Mouse (Mus musculus) heart, embryonic 15.5 days (tissue): ENCODE results near the gene Lyz2. TPM values are rescaled to one million over a fixed set of nuclear protein-coding genes. Genes with fewer than 3 reads are reported as not detected.

Experiments
- ATAC-seq: fragments of 200-750 bp; cut with Nextera tagmentation; replicated peaks from 2 replicates; pipeline ENCODE4 v1.8.0; 2017; ENCODE audit warnings: low read depth, moderate TSS enrichment; ENCODE audit not compliant: insufficient number of reproducible peaks, insufficient read depth, low FRiP score
- H3K27ac ChIP-seq: fragments of 300-500 bp; sonication (generic); 2 replicates; pipeline ENCODE4 v1.5.1; 2015; ENCODE audit warnings: mild to moderate bottlenecking, inconsistent platforms
- H3K27me3 ChIP-seq: fragments of 300-500 bp; sonication (generic); 2 replicates; pipeline ENCODE4 v1.6.1; 2015; ENCODE audit warnings: inconsistent platforms
- H3K36me3 ChIP-seq: fragments of 300-500 bp; sonication (generic); 2 replicates; pipeline ENCODE4 v1.6.1; 2015; ENCODE audit warnings: mild to moderate bottlenecking, inconsistent platforms
- H3K4me1 ChIP-seq: fragments of 300-500 bp; sonication (generic); replicated peaks from 2 replicates; pipeline ENCODE4 v1.6.1; 2015; ENCODE audit warnings: inconsistent platforms
- H3K4me2 ChIP-seq: fragments of 300-500 bp; sonication (generic); 2 replicates; pipeline ENCODE4 v1.6.1; 2015; ENCODE audit warnings: inconsistent platforms, mild to moderate bottlenecking, moderate library complexity
- H3K4me3 ChIP-seq: fragments of 300-500 bp; sonication (generic); 2 replicates; pipeline ENCODE4 v1.5.1; 2015; ENCODE audit warnings: mild to moderate bottlenecking, inconsistent platforms
- H3K9ac ChIP-seq: fragments of 300-500 bp; sonication (generic); 2 replicates; pipeline ENCODE4 v1.6.1; 2015; ENCODE audit warnings: mild to moderate bottlenecking, inconsistent platforms
- H3K9me3 ChIP-seq: fragments of 300-500 bp; sonication (generic); replicated peaks from 2 replicates; pipeline ENCODE4 v1.6.1; 2016; ENCODE audit warnings: inconsistent platforms
- WGBS: fragments of 180-500 bp; shearing (Covaris S2); methylation state at CpG from one replicate; pipeline ENCODE4 v1.1.7; 2015; ENCODE audit warnings: mixed read lengths; 5-methylcytosine and 5-hydroxymethylcytosine counted together
- polyA plus RNA-seq: library from polyadenylated mRNA; unstranded; fragments of >200 nt; fragmentation: Nextera tagmentation; extraction: Ambion mirVana; gene quantifications from 2 replicates; pipeline ENCODE4 v1.2.1, GENCODE M21; 2015

Lyz2 gene
- 80.7 and 124 TPM in 2 replicates for polyA plus RNA-seq

GRCm38 (mm10) chr10:117282049-117282448 lies at the start of gene Lyz2:
Gene Lyz2 (minus strand): TSS chr10:117282321.
- no peaks in the 10 kb centered on the region for H3K9me3 ChIP-seq
- H3K4me1 ChIP-seq, result peaks cover 7% of the 10 kb centered on the region
- H3K9ac ChIP-seq, result no peak within 1 kb of the TSS
- WGBS, result 29% methylated on average over 4 of the region's 4 CpGs
- no peak within 1 kb of the TSS for H3K4me2 ChIP-seq
- no peak for ATAC-seq
- no peak within 1 kb of the TSS for H3K4me3 ChIP-seq
- no peaks in the 10 kb centered on the region for H3K36me3 ChIP-seq
- no peaks in the 10 kb centered on the region; the same call in 1 of the 2 replicates for H3K27me3 ChIP-seq
- no peak within 1 kb of the TSS for H3K27ac ChIP-seq

- Histone ChIP-seq H3K4me3 (no peak overlapping the region), H3K9me3 (no peaks in the 10 kb centered on the region), H3K9ac (no peak overlapping the region), H3K36me3 (no peaks in the 10 kb centered on the region), H3K27ac (no peak overlapping the region), H3K27me3 (no peaks in the 10 kb centered on the region), H3K4me2 (no peak overlapping the region), H3K4me1 (peaks cover 12% of the 10 kb centered on the region)
- 64% methylated on average over 5 of the region's 5 CpGs for WGBS
- ATAC-seq, result no peak
Measured at GRCm38 (mm10) chr10:117330521-117330920, 48.4 kb upstream of the Lyz2 start.

GRCm38 (mm10) chr10:117323782-117324181 lies 41.7 kb upstream of the Lyz2 start:
- no peak for ATAC-seq
- no peaks in the 10 kb centered on the region for H3K9me3 ChIP-seq
- no peaks in the 10 kb centered on the region for H3K36me3 ChIP-seq
- no peak overlapping the region for H3K9ac ChIP-seq
- H3K27me3 ChIP-seq, result no peaks in the 10 kb centered on the region
- 82% methylated on average over 7 of the region's 7 CpGs for WGBS
- H3K4me2 ChIP-seq, result no peak overlapping the region
- H3K4me3 ChIP-seq, result no peak overlapping the region
- no peak overlapping the region for H3K27ac ChIP-seq
- H3K4me1 ChIP-seq, result peaks cover 8% of the 10 kb centered on the region

GRCm38 (mm10) chr10:117322630-117323029 lies 40.5 kb upstream of the Lyz2 start:
- no peak for ATAC-seq
- H3K4me1 ChIP-seq, result no peaks in the 10 kb centered on the region

GRCm38 (mm10) chr10:117320571-117320981 lies 38.5 kb upstream of the Lyz2 start:
- no peak overlapping the region for H3K9ac ChIP-seq
- no peaks in the 10 kb centered on the region for H3K9me3 ChIP-seq
- no peaks in the 10 kb centered on the region for H3K4me1 ChIP-seq
- ATAC-seq, result no peak
- 86% methylated on average over 3 of the region's 3 CpGs for WGBS
- no peak overlapping the region for H3K4me3 ChIP-seq
- H3K36me3 ChIP-seq, result no peaks in the 10 kb centered on the region
- H3K27ac ChIP-seq, result no peak overlapping the region
- no peak overlapping the region for H3K4me2 ChIP-seq
- no peaks in the 10 kb centered on the region for H3K27me3 ChIP-seq

More at GRCm38 (mm10) chr10:117322630-117323029, 40.5 kb upstream of the Lyz2 start:
- H3K36me3 ChIP-seq, result no peaks in the 10 kb centered on the region
- H3K4me2 ChIP-seq, result no peak overlapping the region
- WGBS, result 91% methylated on average over 5 of the region's 5 CpGs
- no peak overlapping the region for H3K27ac ChIP-seq
- H3K4me3 ChIP-seq, result no peak overlapping the region
- H3K9ac ChIP-seq, result no peak overlapping the region
- no peaks in the 10 kb centered on the region for H3K9me3 ChIP-seq
- no peaks in the 10 kb centered on the region for H3K27me3 ChIP-seq

GRCm38 (mm10) chr10:117316391-117316790 lies 34.3 kb upstream of the Lyz2 start:
- Histone ChIP-seq H3K4me2 (no peak overlapping the region), H3K36me3 (no peaks in the 10 kb centered on the region), H3K9me3 (no peaks in the 10 kb centered on the region), H3K27me3 (no peaks in the 10 kb centered on the region), H3K4me3 (no peak overlapping the region), H3K4me1 (no peaks in the 10 kb centered on the region), H3K27ac (no peak overlapping the region), H3K9ac (no peak overlapping the region)
- 86% methylated on average over 11 of the region's 11 CpGs for WGBS
- no peak for ATAC-seq

GRCm38 (mm10) chr10:117313133-117313532 lies 31.0 kb upstream of the Lyz2 start:
- H3K27ac ChIP-seq, result no peak overlapping the region
- no peaks in the 10 kb centered on the region for H3K27me3 ChIP-seq
- no peak overlapping the region for H3K9ac ChIP-seq
- H3K9me3 ChIP-seq, result no peaks in the 10 kb centered on the region
- no peak overlapping the region for H3K4me2 ChIP-seq
- H3K4me3 ChIP-seq, result no peak overlapping the region
- no peak for ATAC-seq
- WGBS, result 72% methylated on average over 2 of the region's 2 CpGs
- no peaks in the 10 kb centered on the region for H3K36me3 ChIP-seq
- no peaks in the 10 kb centered on the region for H3K4me1 ChIP-seq

GRCm38 (mm10) chr10:117312168-117312567 lies 30.0 kb upstream of the Lyz2 start:
- no peak for ATAC-seq
- no peaks in the 10 kb centered on the region for H3K4me1 ChIP-seq
- no peak overlapping the region for H3K4me3 ChIP-seq
- H3K9ac ChIP-seq, result no peak overlapping the region
- H3K27ac ChIP-seq, result no peak overlapping the region
- H3K4me2 ChIP-seq, result no peak overlapping the region
- H3K27me3 ChIP-seq, result no peaks in the 10 kb centered on the region
- H3K36me3 ChIP-seq, result no peaks in the 10 kb centered on the region
- WGBS, result 80% methylated on average over 8 of the region's 8 CpGs
- no peaks in the 10 kb centered on the region for H3K9me3 ChIP-seq

- Histone ChIP-seq H3K4me3 (no peak overlapping the region), H3K4me2 (no peak overlapping the region), H3K27me3 (no peaks in the 10 kb centered on the region), H3K27ac (no peak overlapping the region), H3K9ac (no peak overlapping the region), H3K9me3 (no peaks in the 10 kb centered on the region), H3K4me1 (no peaks in the 10 kb centered on the region), H3K36me3 (no peaks in the 10 kb centered on the region)
- WGBS, result 80% methylated on average over 5 of the region's 5 CpGs
- no peak for ATAC-seq
Measured at GRCm38 (mm10) chr10:117304371-117304770, 22.2 kb upstream of the Lyz2 start.

GRCm38 (mm10) chr10:117301688-117302087 lies 19.6 kb upstream of the Lyz2 start:
- Histone ChIP-seq H3K9me3 (no peaks in the 10 kb centered on the region), H3K4me1 (no peaks in the 10 kb centered on the region), H3K4me3 (no peak overlapping the region), H3K27me3 (no peaks in the 10 kb centered on the region), H3K9ac (no peak overlapping the region), H3K27ac (no peak overlapping the region), H3K4me2 (no peak overlapping the region), H3K36me3 (no peaks in the 10 kb centered on the region)
- WGBS, result 79% methylated on average over 1 of the region's 1 CpGs
- no peak for ATAC-seq

GRCm38 (mm10) chr10:117299901-117300520 lies 17.9 kb upstream of the Lyz2 start:
- H3K9ac ChIP-seq, result no peak overlapping the region
- H3K36me3 ChIP-seq, result no peaks in the 10 kb centered on the region
- H3K4me3 ChIP-seq, result no peak overlapping the region
- H3K4me1 ChIP-seq, result no peaks in the 10 kb centered on the region
- H3K27ac ChIP-seq, result no peak overlapping the region
- no peaks in the 10 kb centered on the region for H3K9me3 ChIP-seq
- no peak for ATAC-seq
- 68% methylated on average over 5 of the region's 5 CpGs for WGBS
- H3K27me3 ChIP-seq, result no peaks in the 10 kb centered on the region
- H3K4me2 ChIP-seq, result no peak overlapping the region

GRCm38 (mm10) chr10:117299106-117299505 lies 17.0 kb upstream of the Lyz2 start:
- H3K36me3 ChIP-seq, result no peaks in the 10 kb centered on the region
- no peak for ATAC-seq
- H3K9me3 ChIP-seq, result no peaks in the 10 kb centered on the region
- WGBS, result 85% methylated on average over 4 of the region's 4 CpGs
- no peak overlapping the region for H3K4me2 ChIP-seq
- H3K9ac ChIP-seq, result no peak overlapping the region
- H3K27me3 ChIP-seq, result no peaks in the 10 kb centered on the region
- H3K27ac ChIP-seq, result no peak overlapping the region
- no peaks in the 10 kb centered on the region for H3K4me1 ChIP-seq
- no peak overlapping the region for H3K4me3 ChIP-seq
